Mouse (Mus musculus): ENCODE measurements around the gene Ywhae. TPM values are rescaled to one million over a fixed set of nuclear protein-coding genes. Genes with fewer than 3 reads are reported as not detected.

The Ywhae gene
- polyA plus RNA-seq, 1 experiment: 337 TPM

DNA sequence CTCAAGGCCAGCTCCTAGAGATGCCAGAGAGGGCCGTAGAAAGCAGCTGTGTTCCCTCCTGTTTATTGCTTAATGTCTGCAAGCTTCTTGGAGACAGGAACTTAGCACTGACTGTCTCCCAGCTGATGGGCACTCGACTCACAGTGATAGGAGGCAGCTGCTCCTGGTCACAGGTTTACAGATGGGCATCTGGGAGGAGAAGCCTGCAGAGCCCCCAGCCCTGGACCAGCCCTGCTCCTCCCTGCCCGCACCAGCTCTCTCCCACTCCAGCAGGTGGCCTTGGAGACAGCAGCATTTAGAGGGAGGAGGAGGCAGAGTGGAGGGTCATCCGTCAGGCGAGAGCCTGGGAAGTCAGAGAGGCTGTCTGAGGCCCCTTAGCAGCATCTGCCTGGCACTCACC lies 74.8 kb downstream of the Ywhae start:
- TF ChIP-seq CTCF (IDR thresholded peaks at IDR 0.05; ENCODE audit: low read depth, low read length) (no peak), POLR2A (IDR thresholded peaks at IDR 0.05; ENCODE audit: borderline replicate concordance, low read depth, low read length) (no peak)
- H3K4me1 ChIP-seq (ENCODE audit: control insufficient read depth, insufficient read depth, low read length): no peaks in the 10 kb centered on the region
- H3K27ac ChIP-seq (ENCODE audit: insufficient read depth, low read depth, low read length): no peak overlapping the region
- no peak overlapping the region for H3K4me3 ChIP-seq (ENCODE audit: insufficient read depth, low read length)

- TF ChIP-seq CTCF (IDR thresholded peaks at IDR 0.05; ENCODE audit: low read depth, low read length) (no peak), POLR2A (IDR thresholded peaks at IDR 0.05; ENCODE audit: borderline replicate concordance, low read depth, low read length) (no peak)
Observed at GRCm38 (mm10) chr11:75810526-75810925, 77.9 kb downstream of the Ywhae start.

GRCm38 (mm10) chr11:75811900-75812299 lies 79.2 kb downstream of the Ywhae start:
- H3K27ac ChIP-seq (ENCODE audit: insufficient read depth, low read depth, low read length): no peak overlapping the region
- H3K4me1 ChIP-seq (ENCODE audit: control insufficient read depth, insufficient read depth, low read length): no peaks in the 10 kb centered on the region
- TF ChIP-seq CTCF (IDR thresholded peaks at IDR 0.05; ENCODE audit: low read depth, low read length) (no peak), POLR2A (IDR thresholded peaks at IDR 0.05; ENCODE audit: borderline replicate concordance, low read depth, low read length) (no peak)
- no peak overlapping the region for H3K4me3 ChIP-seq (ENCODE audit: insufficient read depth, low read length)

More at GRCm38 (mm10) chr11:75810526-75810925, 77.9 kb downstream of the Ywhae start:
- Histone ChIP-seq H3K4me1 (ENCODE audit: control insufficient read depth, insufficient read depth, low read length) (no peaks in the 10 kb centered on the region), H3K4me3 (ENCODE audit: insufficient read depth, low read length) (no peak overlapping the region), H3K27ac (ENCODE audit: insufficient read depth, low read depth, low read length) (no peak overlapping the region)

DNA sequence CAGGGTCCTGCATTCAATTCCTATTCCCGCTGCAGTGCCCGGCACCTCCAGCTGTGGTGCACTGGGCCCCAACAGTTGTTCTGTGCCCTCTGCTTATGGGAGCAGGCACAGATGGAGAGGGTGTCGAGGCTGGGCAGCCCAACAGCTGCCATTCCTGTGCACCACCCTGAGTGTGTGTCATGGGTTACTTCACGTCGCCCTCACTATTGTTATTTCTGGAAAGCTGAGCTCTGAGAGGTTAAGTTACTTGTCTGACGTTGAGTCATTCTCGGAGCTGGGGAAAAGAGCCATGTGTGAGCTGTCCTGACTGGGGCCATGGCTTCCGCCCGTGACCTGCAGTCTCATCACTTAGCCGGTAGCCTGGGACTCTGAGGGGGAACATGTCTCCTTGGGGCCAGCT lies 80.4 kb downstream of the Ywhae start:
- Histone ChIP-seq H3K27ac (ENCODE audit: insufficient read depth, low read depth, low read length) (no peak overlapping the region), H3K4me3 (ENCODE audit: insufficient read depth, low read length) (no peak overlapping the region), H3K4me1 (ENCODE audit: control insufficient read depth, insufficient read depth, low read length) (no peaks in the 10 kb centered on the region)
- no peak for TF ChIP-seq POLR2A (IDR thresholded peaks at IDR 0.05; ENCODE audit: borderline replicate concordance, low read depth, low read length)
- TF ChIP-seq CTCF (IDR thresholded peaks at IDR 0.05; ENCODE audit: low read depth, low read length): no peak

Other genes with a start within 250 kb of the Ywhae start
- gene Prpf8, start 246.1 kb upstream of the Ywhae start, polyA plus RNA-seq (2012; ENCODE audit: insufficient read depth, insufficient read length, missing spikeins): 51.0 and 65.7 TPM in 2 replicates
- 12.8 and 15.9 TPM in 2 replicates for gene Rilp, start 222.8 kb upstream of the Ywhae start, polyA plus RNA-seq (2012; ENCODE audit: insufficient read depth, insufficient read length, missing spikeins)
- 32.8 and 33.5 TPM in 2 replicates for gene Scarf1, start 219.3 kb upstream of the Ywhae start, polyA plus RNA-seq (2012; ENCODE audit: insufficient read depth, insufficient read length, missing spikeins)
- 202 and 231 TPM in 2 replicates for gene Slc43a2, start 201.2 kb upstream of the Ywhae start, polyA plus RNA-seq (2012; ENCODE audit: insufficient read depth, insufficient read length, missing spikeins)
- gene Pitpna, start 144.8 kb upstream of the Ywhae start, polyA plus RNA-seq (2012; ENCODE audit: insufficient read depth, insufficient read length, missing spikeins): 512 TPM in 2 replicates
- 85.4 and 101 TPM in 2 replicates for gene Inpp5k, start 101.9 kb upstream of the Ywhae start, polyA plus RNA-seq (2012; ENCODE audit: insufficient read depth, insufficient read length, missing spikeins)
- 77.3 and 90.4 TPM in 2 replicates for gene Myo1c, start 82.4 kb upstream of the Ywhae start, polyA plus RNA-seq (2012; ENCODE audit: insufficient read depth, insufficient read length, missing spikeins)
- gene Crk, start 53.6 kb upstream of the Ywhae start, polyA plus RNA-seq (2012; ENCODE audit: insufficient read depth, insufficient read length, missing spikeins): 67.0 and 70.3 TPM in 2 replicates
- gene Doc2b, start 63.2 kb downstream of the Ywhae start, polyA plus RNA-seq (2012; ENCODE audit: insufficient read depth, insufficient read length, missing spikeins): not detected in 2 replicates
- not detected in 2 replicates for gene Rph3al, start 205.6 kb downstream of the Ywhae start, polyA plus RNA-seq (2012; ENCODE audit: insufficient read depth, insufficient read length, missing spikeins)

Data from bone marrow macrophage, adult 2 months (primary cell).